Mouse (Mus musculus) CD4-positive, CD25-positive, alpha-beta regulatory T cell (primary cell): ENCODE results near the gene Ttc8. TPM values are rescaled to one million over a fixed set of nuclear protein-coding genes. Genes with fewer than 3 reads are reported as not detected.

Experiments used
- polyA plus RNA-seq: library from polyadenylated mRNA; unstranded; fragments of 100-300 nt; shearing (Covaris generic); gene quantifications from one replicate; pipeline ENCODE4 v1.2.1, GENCODE M21; 2017

Ttc8 gene
- polyA plus RNA-seq: 2.3 TPM

DNA sequence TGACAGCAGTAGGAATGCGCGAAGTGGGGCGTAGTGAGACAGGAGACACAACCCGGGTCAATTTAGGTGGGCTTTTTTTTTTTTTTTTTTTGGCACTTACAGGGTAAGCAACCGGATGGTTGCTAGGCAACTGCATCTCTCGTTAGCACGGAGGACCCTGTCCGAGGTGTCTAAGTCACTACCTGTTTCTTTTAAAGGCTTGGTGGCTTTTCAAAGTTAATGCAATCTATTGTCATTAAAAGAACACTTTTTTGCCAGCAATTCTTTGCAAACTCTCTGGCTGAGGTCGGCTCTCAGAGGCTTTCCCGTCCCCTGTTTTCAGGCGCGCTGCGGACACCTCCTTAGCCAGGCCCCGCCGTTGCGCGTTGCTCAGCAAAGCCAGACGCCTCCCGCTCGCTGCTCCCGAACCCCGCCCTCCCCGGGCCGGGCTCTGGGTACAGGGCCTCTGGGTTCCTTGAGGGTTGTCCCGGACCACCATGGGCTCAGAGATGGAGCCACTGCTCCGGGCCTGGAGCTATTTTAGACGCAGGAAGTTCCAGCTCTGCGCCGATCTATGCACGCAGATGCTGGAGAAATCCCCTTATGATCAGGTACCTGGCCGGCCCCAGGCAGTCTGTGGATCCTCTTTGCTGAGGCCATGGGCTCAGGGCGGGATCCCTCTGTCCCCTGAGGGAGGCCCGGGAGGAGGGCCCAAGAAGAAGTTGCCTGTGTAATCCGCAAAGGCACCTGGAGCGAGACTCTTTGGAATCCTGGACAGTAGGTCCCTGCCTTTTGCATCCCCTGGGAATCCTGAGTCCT, at the start of gene Ttc8:
Ttc8 (plus strand) TSS at position 381 of the 798 bp plus-strand sequence.

DNA sequence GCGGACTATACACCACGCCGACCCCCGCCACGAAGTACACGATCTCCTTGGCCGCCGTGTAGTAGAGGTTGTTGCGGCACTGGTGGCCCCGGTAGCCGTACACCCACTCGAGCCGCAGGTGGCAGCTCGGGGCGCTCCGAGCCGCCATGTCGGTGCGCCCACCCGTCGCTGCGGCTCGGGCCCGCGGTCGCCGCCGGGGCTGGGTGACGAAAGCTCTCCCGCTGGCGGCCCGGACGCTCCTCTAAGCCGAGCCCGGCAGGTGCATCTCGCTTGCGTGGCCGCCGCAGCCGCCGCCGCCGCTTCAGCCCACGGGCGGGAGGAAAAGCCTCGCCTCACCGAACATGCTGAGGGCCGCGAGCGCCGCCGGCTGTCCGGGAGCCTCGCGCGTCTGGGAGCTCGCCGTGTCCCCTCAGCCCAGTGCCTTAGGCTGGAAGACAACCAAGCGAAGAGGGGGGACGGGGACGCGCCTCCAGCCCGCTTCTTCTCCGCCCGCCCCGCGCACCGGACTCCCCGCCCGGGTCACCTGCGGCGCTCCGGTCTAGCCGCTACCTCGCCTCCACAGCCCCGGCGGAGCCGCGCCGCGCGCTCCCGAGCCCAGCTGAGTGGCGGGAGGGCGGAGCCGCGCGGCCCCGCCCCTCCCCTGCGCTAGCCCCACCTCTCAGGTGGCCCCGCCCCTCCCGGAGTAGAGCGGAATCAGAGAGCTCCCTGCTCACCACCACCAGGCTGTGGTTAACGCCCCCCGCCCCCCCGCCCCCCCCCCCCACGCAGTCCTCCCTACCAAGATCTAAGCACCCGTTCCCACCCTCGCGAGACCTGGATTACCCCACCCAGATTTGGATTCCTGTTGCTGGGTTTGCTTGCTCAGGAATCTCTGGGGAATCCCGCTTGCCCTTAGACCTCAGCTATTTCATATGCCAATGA, 19.2 kb upstream of the Ttc8 start, which contains the start of gene Eml5:
Eml5 (minus strand) TSS at position 604 of the 921 bp plus-strand sequence.

Other genes starting within 250 kb of the Ttc8 start
- 4.6 TPM for gene Ptpn21, start 183.2 kb upstream of the Ttc8 start, polyA plus RNA-seq
- 150 TPM for gene Zc3h14, start 173.6 kb upstream of the Ttc8 start, polyA plus RNA-seq
- 7.6 TPM for gene Eml5, start 19.1 kb upstream of the Ttc8 start, polyA plus RNA-seq